Mouse (Mus musculus): ENCODE results near the gene Panx1.

Gene Panx1

DNA sequence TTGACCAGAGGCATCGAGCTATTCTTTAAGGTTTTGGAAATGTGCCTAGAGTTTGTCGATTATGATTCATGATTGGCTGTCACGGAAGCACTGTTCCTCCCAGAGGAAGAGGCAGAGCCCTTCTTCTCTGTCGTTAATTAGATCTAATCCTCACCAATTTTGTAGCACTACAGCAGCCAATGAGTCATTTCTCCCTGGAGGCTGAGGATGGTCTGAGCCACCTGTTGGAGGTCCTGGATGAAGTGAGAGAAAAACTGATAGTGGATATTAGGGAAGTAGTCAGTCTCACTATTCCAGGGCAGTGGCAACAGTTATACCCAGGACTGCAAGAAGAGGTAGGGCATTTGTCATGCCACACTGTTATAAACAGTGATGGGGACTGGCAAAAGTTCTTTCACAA is 75.1 kb downstream of the Panx1 start:
- DNase-seq (ENCODE audit: low spot score): no peak

- DNase-seq (ENCODE audit: low spot score): no peak
Observed at GRCm38 (mm10) chr9:14967598-14967997, 77.7 kb downstream of the Panx1 start.

DNA sequence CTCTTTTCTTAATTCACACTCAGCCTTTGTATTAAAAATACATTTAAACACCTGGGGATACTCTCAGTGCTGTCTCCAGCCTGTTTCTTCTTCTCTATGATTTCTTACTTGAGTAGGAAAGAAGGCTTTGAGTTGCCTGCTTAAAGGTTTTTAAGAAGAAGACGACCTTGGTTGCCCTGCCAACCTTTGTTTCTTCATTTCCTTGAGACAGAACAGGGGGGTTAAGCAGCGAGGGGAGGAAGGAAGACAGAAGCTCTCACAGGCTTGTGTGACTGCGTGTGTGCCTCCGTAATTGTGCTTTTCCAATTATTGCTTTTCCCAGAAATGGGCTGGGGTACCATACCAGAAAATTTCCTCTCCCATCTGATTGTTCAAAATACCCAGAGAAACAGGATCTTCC is 78.5 kb downstream of the Panx1 start:
- DNase-seq (ENCODE audit: low spot score): no peak

GRCm38 (mm10) chr9:14965368-14965767 is 79.9 kb downstream of the Panx1 start:
- DNase-seq (ENCODE audit: low spot score): no peak

DNA sequence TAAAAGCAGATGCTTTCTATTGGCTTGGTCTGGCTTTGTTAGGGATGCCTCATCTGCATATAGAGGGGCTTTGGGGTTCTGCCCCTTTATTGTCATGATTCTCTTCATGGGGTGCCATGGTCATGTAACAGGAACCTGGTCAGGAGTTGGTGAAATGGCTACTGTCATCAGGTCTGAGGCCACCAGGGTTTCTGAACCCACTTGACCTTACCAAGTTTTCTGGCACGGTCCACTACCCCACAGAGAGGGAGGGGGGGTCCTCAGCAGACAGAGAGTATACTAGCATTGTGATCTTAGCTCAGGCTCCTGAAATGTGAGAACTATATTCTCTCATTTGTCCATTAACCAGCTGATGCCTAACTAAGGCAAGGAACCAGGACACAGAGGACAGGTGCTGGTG is 82.5 kb downstream of the Panx1 start:
- no peak for DNase-seq (ENCODE audit: low spot score)

GRCm38 (mm10) chr9:14954659-14955058 is 90.6 kb downstream of the Panx1 start:
- DNase-seq (ENCODE audit: low spot score): no peak

All from ovary, postnatal 14 days (tissue).